Mouse (Mus musculus): ENCODE measurements at regions not wholly inside any gene's neighbourhood (a gene's known extent, or its start where the extent isn't known, plus 50 kb on each side); places are given as distances from the start of the nearest gene placed in this dataset.

DNA sequence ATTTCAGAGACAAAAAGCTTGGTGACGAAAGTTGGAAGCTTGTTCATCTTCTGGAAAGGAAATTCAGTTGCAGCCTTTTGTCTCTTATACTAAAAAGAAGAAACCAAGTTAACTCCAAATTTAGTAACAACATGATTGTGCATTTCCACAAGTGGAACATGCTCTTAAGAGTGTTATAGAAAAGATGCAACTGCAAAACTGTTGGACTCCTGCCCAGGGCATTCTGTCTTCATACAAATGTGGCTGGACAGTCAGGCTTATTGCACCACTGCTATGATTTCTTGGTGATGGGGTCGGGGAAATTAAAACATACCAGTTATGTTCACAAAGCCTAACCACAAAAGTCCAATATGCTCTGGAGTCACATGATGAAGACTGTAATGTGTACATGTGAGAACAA lies 194.8 kb downstream of the Gm5447 start:
- DNase-seq = no peak

DNA sequence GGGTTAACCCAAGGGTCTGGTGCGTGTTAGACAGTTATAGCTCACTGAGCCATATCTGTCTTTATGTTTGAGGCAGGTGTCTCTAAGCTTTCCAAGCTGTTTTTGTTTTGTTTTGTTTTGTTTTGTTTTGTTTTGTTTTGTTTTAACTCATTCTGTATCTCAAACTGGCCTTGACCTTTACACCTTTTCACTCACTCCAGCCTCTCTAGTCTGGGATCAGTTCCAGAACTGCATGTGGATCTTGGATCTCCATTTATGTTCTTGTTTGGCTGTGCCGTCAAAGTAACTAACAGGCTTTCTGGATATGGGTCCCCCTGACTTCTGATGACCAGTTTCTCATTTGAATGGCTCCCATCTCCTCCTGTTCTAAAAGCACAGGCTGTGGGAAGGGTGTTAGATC lies 197.7 kb downstream of the Gm5447 start:
- DNase-seq = no peak

DNA sequence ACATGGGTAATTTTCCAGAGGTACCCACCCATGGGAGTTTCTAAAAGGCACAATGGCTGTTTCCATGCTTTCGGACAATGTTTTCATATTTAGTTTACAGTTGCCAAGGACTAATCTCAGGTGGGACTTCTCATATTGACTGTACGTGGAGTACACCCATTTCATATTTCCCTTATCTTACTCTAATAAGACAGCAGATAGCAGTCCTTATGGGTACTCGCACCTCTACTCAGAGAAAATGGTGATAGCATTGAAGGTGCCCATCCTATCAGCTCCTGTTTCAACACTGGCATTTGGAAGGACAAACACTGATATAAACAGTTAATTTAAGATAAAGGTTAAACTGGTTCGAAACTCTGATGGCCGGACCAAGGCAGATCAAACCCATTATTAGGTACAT lies 198.6 kb downstream of the Gm5447 start:
- no peak for DNase-seq

DNA sequence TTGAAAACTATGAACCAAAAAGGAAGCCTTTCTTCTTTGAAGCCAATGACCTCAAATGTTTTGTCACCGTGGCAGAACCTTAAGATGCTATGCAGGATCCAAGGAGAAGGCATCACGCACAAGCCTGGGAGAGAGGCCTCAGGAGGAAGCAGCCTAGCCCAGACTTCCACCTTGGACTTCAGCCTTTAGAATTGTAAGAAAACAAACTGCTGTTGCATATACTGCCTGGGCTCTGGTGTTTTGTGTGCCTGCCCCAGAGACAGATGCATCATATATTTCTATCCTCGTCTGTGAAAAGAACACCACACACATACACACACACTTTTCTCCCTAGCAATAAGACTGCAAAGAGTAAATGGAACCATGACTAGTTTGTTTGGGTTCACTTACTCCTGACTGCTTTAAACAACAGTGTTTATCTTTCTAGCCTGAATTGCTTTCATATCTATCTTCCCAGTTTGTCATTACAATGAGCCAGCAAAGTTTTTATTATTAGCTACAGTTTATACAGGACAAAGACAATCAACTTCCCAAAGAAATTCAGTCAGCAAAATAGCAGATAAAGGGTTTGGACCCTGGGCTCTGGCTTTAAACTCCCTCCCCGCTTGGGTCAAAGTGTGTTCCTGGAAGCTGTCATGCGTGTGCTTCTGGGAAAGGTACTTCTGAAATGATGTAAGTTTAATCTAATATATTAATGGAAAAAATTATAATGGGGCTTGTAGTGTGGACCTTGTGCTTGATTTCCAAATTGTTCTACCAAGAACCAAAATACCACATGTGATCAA lies 204.2 kb downstream of the Gm5447 start:
- no peak for DNase-seq

DNA sequence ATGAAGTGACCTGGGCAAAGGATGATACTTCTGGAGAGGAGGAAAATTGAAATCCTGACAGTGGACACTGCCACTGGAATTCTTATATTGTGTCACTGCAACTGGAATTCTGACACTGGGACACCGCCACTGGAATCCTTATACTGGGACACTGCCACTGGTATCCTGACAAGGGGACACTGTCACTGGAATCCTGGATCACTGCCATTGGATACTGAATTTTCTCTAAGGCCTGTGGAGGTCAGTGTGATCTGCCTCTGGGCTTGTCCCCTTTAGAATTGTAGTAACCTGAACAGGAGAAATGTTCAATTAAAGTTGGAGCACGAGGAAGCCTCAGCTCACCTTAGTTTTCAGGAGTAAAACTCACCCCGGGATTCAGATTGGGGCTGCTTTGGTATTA lies 205.0 kb downstream of the Gm5447 start:
- no peak for DNase-seq

DNA sequence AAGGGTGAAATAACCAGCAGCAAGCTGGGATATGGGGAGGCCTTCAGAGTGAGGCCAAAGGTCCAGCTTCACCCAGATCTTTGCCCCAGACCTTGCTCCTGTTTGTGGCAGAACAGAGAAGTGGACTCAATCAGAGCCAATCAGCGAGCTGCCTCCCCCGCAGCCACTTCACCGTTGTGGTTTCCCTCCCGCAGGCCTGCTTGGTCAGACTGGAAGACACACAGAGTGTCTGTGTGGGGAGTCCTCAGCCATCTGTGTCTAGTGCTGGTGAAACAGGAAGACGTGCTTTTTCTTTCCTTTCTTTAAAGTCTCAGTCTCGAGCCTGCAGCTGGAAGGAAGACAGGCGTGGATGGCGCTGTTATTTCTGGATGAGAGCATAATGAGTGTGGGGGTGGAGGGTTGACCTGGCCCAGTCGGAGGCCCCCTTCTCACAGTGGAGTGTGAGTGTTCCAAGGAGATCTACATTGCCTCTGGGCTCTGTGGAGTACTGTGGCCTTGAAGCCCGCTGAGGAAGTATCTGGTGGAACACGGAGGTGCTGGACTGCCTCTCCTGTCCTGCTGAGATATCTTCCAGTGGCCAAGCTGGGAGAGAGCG lies 205.5 kb downstream of the Gm5447 start:
- DNase-seq = peak; percentile 23 to 29

DNA sequence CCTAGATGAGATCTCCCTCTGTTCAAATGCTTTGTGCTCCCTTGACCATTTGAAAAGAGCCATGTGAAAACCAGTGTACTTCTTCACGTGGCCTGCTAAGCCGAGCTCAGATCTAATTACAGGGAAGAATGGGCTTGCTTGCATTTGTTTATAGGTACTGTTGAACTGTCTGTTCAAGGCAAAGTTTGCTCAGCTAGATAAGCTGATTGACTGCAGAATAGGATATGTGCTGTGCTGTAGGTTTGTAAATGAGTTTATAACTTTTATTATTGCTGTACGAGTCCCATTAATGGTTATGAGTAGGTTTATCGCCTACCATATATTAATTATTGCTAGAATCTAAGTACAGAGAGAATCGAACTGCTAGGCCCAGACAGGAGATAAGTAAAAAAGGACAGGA lies 207.5 kb downstream of the Gm5447 start:
- no peak for DNase-seq

DNA sequence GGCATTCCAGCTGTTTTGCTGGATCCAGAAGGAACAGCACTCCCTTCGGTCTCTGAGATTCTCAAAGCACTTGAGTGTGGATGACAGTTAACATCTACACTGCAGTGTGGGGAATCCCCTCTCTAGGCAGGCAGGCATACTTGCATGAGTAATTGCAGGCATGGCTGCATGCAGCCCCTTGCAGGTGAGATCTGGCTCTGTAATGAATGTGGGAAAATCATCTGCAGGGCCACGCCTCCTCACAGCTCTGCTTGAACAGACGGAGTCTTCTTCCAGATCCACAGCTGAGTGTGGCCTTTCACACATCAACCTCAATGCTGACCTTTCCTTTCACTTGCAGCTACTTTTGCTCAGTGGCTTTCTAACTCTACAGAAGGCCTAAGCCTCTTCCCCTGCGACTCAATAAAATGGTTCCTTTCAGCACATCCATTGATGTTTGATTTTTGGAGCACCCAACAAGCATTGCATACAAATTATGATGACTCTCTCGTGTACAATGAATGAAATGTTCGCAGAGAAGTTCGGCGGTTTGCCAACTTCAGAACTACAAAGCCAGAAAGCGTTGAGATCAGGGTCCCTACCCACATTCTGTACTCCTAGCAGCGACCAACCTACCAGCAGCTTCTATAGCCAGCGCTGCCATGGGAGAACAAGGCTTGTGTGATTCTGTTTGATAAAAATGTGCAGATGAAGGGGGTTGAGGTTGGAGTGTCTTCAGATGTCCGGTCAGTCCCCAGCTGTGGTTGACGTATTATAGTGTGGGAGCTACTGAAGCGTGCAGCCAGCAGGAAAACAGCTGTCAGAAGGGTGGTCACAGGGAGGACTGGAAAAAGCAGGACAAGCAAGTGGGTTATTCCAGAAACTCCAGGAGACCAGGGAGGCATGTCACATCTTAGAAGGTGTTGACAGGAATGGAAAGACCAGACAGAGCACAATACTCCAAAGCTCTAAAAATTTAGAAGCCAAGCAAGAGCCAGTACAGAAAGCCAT lies 211.1 kb downstream of the Gm5447 start:
- no peak for DNase-seq

DNA sequence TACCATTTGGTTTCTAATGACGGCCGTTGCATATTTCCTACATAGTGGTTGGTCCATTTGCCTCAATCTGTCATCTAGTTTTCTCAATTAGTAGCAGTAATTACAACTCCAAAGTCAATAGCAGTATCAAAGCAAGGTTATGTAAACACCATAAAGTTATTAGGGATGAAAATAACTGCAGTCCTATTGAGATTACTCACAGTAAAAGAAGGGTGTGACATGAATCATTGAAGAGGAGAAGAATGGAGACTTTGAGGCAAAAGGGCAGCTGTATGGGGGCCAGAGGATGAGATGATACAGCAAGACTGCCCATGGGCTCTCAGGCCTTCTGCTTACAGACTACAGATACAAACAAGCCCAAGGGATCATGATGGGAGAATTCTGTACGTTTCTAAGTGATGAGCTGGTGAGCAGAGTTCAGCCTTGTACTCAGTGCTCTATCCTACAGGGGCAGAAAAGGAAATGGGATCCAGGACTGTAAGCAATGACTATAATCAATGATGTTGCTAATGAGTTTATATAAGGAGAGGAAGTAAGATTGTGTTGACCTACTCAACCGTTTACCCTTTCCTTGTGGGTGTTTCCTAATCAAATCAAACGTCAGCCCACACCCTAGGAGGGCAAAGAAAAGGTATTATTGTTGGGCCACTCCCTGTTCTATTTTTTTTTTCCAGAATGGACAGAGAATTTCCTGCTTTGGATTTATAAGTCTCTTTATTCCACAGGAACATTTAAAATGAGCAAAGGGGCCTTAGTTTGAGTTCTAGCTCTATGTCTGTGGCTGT lies 213.0 kb downstream of the Gm5447 start:
- DNase-seq = no peak

DNA sequence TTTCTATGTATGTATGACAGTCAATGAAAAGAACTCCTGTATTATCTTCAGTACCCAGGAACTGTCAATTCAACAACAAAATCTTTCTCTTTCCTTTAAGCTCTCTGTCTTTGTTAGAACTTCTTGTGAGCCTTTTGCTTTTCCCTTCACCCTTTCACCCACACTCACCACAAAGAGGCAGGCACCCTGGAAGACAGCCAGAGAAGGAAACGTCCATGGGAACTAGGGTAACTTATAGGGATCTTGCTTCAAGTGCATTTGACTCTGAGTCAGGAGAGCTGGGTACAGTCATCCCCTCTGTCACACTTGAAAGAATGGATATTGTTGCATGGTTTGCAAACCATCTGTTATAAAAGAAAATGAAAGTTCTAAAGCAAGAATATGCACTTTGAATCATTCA lies 215.1 kb downstream of the Gm5447 start:
- DNase-seq = no peak

DNA sequence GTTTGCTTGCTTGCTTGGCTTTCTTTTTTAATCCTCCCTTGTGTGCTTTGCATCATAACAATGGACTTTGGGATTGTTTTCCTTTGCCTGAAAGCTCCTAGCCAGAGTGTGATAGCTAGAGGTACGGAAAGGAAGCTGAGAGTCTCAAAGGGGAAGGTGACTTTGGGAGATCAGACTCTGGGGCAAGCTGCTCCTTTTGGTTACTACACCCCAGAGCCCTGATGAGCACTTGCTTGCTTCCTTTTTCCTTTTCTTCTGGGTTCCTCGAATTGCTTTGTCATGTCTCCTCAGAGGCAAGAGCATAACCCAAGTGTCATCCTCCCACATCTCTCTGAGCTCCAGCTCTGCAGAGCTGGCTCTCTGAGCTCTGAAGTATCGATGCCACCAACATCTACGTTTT lies 216.0 kb downstream of the Gm5447 start:
- no peak for DNase-seq

DNA sequence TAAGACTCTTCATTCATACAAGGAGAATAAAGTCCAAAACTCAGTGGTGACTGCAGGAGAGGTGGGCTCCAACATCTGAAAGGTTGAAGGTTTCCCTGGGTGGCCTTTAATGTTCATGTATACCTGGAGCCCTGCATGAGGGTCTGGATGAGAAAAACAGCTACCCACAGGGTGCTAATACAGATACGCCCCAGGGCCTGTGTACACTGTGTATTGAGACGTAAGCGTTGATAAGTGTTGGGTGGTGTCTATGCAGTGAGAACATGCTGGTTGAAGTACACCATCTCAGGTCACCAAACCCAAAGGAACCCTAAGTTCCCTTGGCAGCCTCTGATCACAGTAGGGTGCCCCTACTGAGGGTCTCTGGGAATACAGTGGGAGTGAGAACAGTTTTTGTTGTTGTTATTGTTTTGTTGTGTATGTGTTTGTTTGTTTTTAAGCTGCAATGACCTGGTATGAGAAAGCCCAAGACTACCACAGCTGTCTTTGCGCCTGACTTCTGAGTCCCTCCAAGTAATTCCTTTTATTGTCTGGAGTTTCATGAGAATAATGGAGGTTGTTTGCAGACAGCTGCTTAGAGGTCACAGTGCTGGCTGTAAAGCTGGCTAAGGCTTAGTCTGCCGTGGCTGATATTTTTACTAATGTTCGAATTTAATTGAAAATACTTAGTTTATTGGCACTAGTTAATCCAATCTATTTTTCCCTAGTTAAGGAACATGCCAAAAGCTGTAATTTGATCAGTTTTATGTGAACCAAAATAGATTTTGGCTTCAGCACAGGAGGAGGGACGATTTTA lies 217.5 kb downstream of the Gm5447 start:
- no peak for DNase-seq

DNA sequence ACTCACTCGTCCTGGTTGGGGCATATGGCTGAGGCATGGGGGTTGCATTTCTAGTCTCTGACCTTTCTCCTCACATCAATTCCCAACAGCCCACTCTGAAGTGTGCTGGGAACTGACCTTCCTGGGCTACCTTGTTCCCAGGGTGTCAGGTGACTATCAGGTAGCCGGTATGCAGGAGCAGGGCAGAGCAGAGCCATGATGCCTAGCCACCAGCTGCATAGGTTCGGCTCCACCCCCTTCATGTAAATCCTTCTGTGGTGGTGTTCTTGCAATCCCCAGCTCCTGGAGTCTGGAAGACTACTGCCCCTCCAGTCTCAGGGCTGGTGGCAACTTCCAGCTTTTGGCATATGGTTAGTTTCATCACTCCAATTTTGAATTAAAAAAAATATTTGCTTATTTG lies 221.0 kb downstream of the Gm5447 start:
- no peak for DNase-seq

DNA sequence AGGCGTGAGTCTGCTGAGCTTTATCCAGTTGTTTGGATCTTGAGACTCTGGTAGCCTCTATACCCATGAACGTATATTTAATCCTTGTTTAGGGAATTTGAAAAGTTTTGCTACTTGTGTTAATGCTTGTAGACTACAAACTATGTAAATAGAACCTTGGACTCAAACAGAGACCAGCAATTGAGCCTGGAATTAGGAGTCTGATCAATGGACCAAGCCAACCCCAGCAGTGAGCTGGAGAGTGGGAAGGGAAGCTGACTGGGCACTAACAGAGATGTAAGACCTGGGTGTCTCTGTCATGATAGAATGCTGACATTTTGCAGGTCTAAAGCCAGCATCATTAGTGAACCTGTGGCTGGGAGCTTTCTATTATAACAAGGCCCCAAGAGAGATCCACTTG lies 222.5 kb downstream of the Gm5447 start:
- DNase-seq = no peak

DNA sequence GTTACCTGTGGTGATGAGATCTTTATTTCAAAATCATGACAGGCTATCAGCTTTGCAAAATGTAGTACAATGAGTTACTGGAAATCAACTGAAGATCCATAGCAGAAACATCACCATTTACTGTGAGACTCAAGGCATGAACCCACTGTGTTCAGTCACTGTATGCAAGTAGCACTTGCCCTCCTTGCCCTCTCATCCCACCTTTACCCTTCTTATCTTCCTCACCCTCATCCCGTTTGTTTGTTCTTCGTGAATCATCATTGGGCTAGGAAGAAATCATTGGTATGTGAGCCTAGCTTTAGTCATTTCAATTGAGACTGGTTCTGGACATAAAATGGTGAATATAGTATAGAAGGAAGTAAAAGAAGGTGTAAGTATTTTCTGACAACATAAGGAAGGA lies 223.6 kb downstream of the Gm5447 start:
- no peak for DNase-seq

DNA sequence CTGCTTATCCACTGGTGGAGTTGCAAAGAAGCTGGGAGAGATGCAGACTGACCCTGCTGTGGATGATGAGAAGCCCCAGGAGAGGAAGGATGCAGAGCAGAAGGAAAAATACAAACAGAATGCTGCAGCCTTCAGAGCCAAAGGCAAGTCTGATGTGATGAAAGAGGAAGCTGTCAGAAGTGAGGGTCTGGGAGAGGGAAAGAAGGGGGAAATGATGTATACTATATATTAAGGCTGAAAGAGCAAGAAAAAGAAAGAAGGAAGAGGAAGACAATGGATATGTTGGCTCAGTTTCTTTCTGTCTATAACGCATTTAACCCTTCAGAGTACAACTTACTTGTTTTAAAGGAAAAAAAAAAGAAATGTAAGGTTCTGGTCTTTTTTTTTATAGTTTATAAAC lies 225.4 kb downstream of the Gm5447 start:
- DNase-seq = no peak

DNA sequence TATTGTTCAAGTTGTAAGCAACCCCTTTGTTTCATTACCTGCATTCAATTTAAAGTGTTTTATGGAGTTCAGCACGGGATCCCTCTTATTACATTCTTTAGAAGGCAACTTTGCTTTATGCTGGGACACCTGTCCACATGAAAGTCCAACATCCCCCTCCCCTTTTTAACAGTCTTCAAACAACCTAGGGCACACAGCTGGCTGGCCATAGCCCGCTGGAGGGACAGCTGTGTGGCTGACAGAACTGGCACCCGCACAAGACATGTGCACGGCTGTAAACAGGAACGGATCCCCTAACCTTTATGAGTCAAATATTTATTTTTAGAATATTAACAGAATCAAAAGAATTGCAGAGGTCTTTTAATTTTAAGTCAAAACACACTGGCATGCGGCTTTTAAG lies 230.1 kb downstream of the Gm5447 start:
- DNase-seq = no peak

DNA sequence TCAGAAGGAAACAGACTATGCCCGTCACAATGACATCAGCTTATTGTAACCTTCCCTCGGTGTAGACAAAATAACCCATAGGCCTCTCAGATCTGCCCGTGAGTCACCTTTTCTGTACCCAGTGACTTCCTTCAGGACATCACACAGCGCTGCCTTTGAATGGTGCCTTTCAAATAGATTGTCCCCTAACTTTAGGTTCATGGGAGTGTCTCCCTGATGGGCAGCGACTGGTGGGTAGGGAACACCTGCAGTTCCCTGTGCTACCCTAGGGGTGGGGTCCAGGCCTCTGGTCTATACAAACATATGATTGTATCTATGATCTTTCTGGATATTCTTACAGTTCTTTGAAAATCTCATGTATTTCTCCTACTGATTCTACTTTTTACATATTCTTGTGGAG lies 232.4 kb downstream of the Gm5447 start:
- DNase-seq = no peak

DNA sequence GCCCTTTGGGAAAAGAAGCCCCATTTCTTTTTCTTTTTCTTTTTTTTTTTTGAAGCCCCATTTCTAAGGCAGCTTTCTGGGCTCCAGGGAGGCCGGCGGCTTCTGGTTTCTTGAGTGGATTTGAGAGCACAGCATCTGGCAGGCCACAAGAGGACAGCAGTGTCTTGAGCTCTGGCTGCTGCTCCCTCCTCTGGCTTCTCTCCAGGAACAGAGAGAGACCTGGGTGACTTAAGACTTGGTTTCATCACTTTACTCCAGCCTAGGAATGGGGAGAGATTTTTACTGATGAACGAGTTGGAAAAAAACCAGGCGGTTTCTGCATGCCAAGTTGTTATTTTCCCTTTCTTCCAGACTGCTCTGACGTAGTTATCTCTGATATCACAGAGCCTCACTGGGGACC lies 233.7 kb downstream of the Gm5447 start:
- DNase-seq = no peak

DNA sequence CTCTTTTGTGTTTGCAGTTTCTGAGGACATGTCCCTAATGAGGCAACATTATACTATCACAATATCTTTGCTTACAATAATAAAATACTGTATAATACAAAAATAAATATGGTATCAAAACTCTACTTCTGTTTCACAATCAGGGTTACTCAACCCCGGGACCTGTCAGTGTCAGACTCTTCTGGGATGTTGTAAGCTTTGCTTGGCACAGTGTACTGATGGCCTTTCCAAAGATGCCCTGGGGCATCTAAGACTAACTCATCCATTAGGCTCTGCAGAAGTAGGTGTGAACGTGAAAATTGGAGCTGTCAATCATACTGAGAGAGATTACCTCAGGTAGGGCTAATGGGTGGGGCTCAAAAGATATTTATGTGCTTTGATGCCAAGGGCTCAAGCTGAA lies 249.0 kb downstream of the Gm5447 start:
- no peak for DNase-seq

DNA sequence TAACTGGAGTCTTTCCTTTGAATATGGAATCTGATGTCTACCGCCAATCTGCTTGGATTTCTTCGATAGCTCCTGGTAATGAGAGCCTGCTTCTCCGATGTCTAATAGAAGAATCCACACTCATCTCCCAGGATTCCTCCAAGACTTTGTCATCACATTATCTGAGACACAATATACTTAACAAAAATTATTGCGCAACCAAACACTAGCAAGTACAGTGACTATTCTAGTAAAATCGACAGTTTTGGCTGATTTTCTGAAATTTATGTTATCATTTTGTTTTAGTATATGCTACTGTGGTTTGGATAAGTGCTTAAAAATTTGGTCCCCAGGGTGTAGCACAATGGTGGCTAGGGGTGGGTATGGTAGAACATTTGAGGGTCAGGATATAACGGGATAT lies 266.5 kb downstream of the Gm5447 start:
- DNase-seq = no peak

DNA sequence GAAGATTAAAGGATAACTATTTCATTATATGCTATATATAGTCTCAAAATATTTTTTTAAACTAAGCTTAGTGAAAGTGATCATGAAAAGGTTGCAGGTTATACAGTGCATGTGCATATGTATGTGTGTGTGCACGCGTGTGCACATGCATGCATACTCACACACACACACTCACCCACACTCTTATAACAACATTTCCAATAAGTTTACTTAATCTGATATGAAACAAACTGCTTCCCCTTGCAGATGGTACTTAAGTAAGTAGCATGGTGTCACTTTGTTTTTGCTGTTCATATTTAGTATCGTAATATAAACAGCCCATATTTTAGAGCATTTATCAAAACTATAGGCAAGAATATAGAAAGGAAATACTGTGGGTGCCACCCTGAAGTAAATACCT lies 275.0 kb downstream of the Gm5447 start:
- DNase-seq = no peak

All from layer of hippocampus, postnatal 36 days (tissue).